Mouse (Mus musculus) C2C12 (cell line): ENCODE measurements around the gene Fabp6.

Experiments
- CTCF ChIP-seq: IDR thresholded peaks from one replicate; pipeline ENCODE4 v1.5.1; 2011; ENCODE audit not compliant: control insufficient read depth, insufficient read depth, insufficient read length
- MYOD1 ChIP-seq: IDR thresholded peaks from one replicate; pipeline ENCODE4 v1.6.1; 2011; ENCODE audit warnings: low read depth; ENCODE audit not compliant: control insufficient read depth, insufficient read length
- MYOG ChIP-seq: IDR thresholded peaks from one replicate; pipeline ENCODE4 v1.6.1; 2011; ENCODE audit not compliant: control insufficient read depth, insufficient read length; ENCODE audit errors: extremely low read depth
- USF1 ChIP-seq: IDR thresholded peaks from one replicate; pipeline ENCODE4 v1.6.1; 2011; ENCODE audit warnings: low read depth, mild to moderate bottlenecking, control low read depth, moderate library complexity

DNA sequence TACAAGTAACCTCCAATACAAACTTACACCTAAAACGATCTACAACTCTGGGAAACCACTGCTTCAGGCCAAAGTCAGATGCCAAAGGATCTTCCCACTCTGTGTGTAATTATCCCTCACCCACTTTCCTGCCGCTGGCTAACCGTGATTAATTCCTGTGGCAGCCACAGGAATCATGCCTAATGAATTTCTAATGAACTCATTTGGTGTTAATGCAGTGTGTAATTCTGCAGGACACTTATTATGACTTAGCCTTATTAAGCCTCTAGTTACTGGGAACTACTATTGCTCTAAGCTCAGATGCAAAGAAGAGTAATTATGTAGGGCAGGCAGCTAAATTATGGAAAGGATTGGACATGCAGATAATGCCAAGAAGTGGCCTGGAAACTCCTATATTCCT is 7.1 kb upstream of the Fabp6 start:
- no peak for TF ChIP-seq CTCF
- no peak for TF ChIP-seq MYOG
- TF ChIP-seq MYOD1: no peak
- no peak for TF ChIP-seq USF1
